18 mouse cellular contexts compared by ENCODE assay signal in genomic region chr7:142584882-142585281, GRCm38 (mm10). TPM values are rescaled to one million over a fixed set of nuclear protein-coding genes. Genes with fewer than 3 reads are reported as not detected.
A peak's percentile ranks its signal among the peaks of the same experiment; 100 is the strongest.
DNase-seq lines count a peak whose midpoint lies in the region; ATAC-seq and TF ChIP-seq lines count a peak whose summit lies in the region.
"Had no signal": no experiment of that assay in that cellular context is flagged by ENCODE, and none has a peak within 500 bp of the region (broad histone marks: within the 10 kb centered on the region; RNA-seq: fewer than 3 reads in every experiment).

No protein-coding gene starts in this region.

- peaks cover 9% of the 10 kb centered on the region for H3K4me1 ChIP-seq in neural tube, embryonic 15.5 days
- H3K4me1 ChIP-seq: embryonic facial prominence, embryonic 12.5 days had no signal

- no peak overlapping the region for H3K4me2 ChIP-seq in neural tube, embryonic 15.5 days
- H3K4me2 ChIP-seq: embryonic facial prominence, embryonic 12.5 days; forebrain, embryonic 15.5 days; heart, embryonic 11.5 days; heart, embryonic 15.5 days had no signal

- no peak for TF ChIP-seq CTCF in left cerebral cortex, adult 2 months (IDR thresholded peaks at IDR 0.05)

- WGBS in neural tube, embryonic 15.5 days: 81% methylated on average over 1 of the region's 1 CpGs

- no peak overlapping the region for H3K4me3 ChIP-seq in left cerebral cortex, adult 2 months
- H3K4me3 ChIP-seq in neural tube, embryonic 15.5 days (replicated peaks): no peak overlapping the region
- H3K4me3 ChIP-seq: embryonic facial prominence, embryonic 12.5 days; forebrain, embryonic 15.5 days; heart, adult 2 months; heart, embryonic 15.5 days had no signal

- H3K9ac ChIP-seq in neural tube, embryonic 15.5 days (replicated peaks): no peak overlapping the region
- H3K9ac ChIP-seq: embryonic facial prominence, embryonic 12.5 days; forebrain, embryonic 15.5 days; heart, embryonic 15.5 days had no signal

- intact Hi-C loops in left cerebral cortex, adult 2 months (cut with DNase I): no loop called here

- ATAC-seq in neural tube, embryonic 15.5 days (ENCODE audit: low FRiP score): no peak
- ATAC-seq: forebrain, embryonic 15.5 days had no signal

- H3K9me3 ChIP-seq in neural tube, embryonic 15.5 days (replicated peaks): peaks cover 3% of the 10 kb centered on the region; the same call in 1 of the 2 replicates
- H3K9me3 ChIP-seq: embryonic facial prominence, embryonic 12.5 days; forebrain, embryonic 15.5 days had no signal

- H3K27me3 ChIP-seq in neural tube, embryonic 15.5 days (replicated peaks): no peaks in the 10 kb centered on the region
- H3K27me3 ChIP-seq: embryonic facial prominence, embryonic 12.5 days; forebrain, embryonic 15.5 days; heart, embryonic 15.5 days had no signal

- H3K27ac ChIP-seq in left cerebral cortex, adult 2 months: peak overlapping the region; percentile 61; the same call in 1 of the 2 replicates
- no peak overlapping the region for H3K27ac ChIP-seq in neural tube, embryonic 15.5 days (replicated peaks)
- H3K27ac ChIP-seq: embryonic facial prominence, embryonic 12.5 days; forebrain, embryonic 15.5 days; heart, adult 2 months; heart, embryonic 15.5 days had no signal

- peak; percentile 25 for DNase-seq in layer of hippocampus, adult 11-12 months (ENCODE audit: low spot score)
- DNase-seq in layer of hippocampus, postnatal 10 days (ENCODE audit: low spot score in 2 of 2): no peak
- DNase-seq in left cerebral cortex, adult 2 months (ENCODE audit: extremely low spot score in 1 of 2, low spot score in 2 of 2): peak in 1 of 2 experiments; percentile 15
- no peak for DNase-seq in left cerebral cortex, adult 11 months (ENCODE audit: low spot score)
- DNase-seq in right cerebral cortex, postnatal 25 days: peak; percentile 12
- no peak for DNase-seq in right cerebral cortex, adult 18-20 months
- DNase-seq: adrenal gland, postnatal 10 days; cerebellum, adult 11-12 months; cerebellum, adult 9-10 months; cerebellum, postnatal 25 days; gastrocnemius, postnatal 14 days; heart, adult 2 months; heart, postnatal 14 days had no signal

- H3K36me3 ChIP-seq in neural tube, embryonic 15.5 days: no peaks in the 10 kb centered on the region
- H3K36me3 ChIP-seq: embryonic facial prominence, embryonic 12.5 days; forebrain, embryonic 15.5 days; heart, embryonic 15.5 days had no signal

RNA-seq across cellular contexts. Expression of gene Mrpl23, which starts 52.4 kb away (rescaled TPM):
- total RNA-seq in layer of hippocampus, postnatal 10 days (2021): 10 to 100 TPM in 1 of 2 experiments, 1 to 10 TPM in 1; 8.4 to 12.9 TPM
- total RNA-seq in left cerebral cortex, adult 2 months (2021): 1 to 10 TPM; 4.7 to 6.7 TPM
- polyA plus RNA-seq in neural tube, embryonic 15.5 days (2015; fragmentation: Nextera tagmentation; extraction: Ambion mirVana): 21.0 and 27.9 TPM in 2 replicates

Comparison
In these comparisons a context has a peak if more than half of its experiments do, and no peak if none do; other contexts are left out.
1. DNase-seq: peak in layer of hippocampus, adult 11-12 months (single experiment) and right cerebral cortex, postnatal 25 days (single experiment); none in layer of hippocampus, postnatal 10 days (0 of 2), left cerebral cortex, adult 11 months (single experiment) and right cerebral cortex, adult 18-20 months (single experiment).